Mouse (Mus musculus) megakaryocyte-erythroid progenitor cell, adult 5-6 weeks (primary cell): Measurements from ENCODE around the gene Gclm. TPM values are rescaled to one million over a fixed set of nuclear protein-coding genes. Genes with fewer than 3 reads are reported as not detected.

ENCODE experiments used
- ATAC-seq: replicated peaks from 2 replicates; pipeline ENCODE4 v1.8.0; 2016; ENCODE audit warnings: mild to moderate bottlenecking, inconsistent platforms; ENCODE audit not compliant: severe bottlenecking, poor library complexity, low FRiP score, low TSS enrichment
- total RNA-seq, 2 experiments: library from RNA; stranded (forward) in 1 of 2; stranded (reverse) in 1 of 2; fragments of 200-1000, 215-1000 nt in 1 of 2; fragments of >200 nt in 1 of 2; fragmentation: Nextera tagmentation in 1 of 2; gene quantifications; 2 replicates each; pipeline ENCODE4 v1.2.3; 2014 to 2017

Gene Gclm
- total RNA-seq (2014; fragmentation: Nextera tagmentation) = 293 and 359 TPM in 2 replicates
- 158 and 161 TPM in 2 replicates for total RNA-seq (2017)

DNA sequence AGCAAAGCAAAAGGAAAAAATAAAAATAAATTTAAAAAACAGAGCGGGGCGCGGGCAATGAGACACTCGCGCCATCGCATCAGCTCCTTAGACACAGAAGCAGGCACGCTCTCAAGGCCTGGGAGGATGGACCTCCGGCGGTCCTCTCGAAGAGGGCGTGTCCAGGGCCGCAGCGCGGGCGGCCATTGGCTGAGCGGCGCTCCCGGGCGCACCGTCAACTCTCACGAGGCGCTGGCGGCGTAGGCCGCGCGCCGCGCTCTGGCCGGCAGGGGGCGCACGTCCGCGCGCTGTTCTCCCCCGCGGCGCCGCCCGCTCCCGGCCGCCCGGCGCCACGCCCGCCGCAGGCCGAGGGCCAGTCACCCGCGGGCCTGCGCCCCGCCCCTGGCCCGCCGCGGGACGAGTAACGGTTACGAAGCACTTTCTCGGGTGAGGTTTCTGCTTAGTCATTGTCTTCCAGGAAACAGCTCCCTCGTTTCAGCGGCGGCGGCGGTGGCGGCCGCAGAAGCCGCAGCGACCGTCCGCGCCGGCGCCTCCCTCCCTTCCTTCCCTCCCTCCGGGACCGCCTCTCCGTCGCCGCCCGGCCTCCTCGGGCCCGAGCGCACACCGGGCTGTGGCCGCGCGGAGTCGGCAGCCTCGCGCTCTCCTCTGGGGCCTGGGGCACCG is at the start of gene Gclm:
Gene Gclm (plus strand): TSS at position 343 of the 663 bp plus-strand sequence.
- peak; percentile 74 for ATAC-seq

DNA sequence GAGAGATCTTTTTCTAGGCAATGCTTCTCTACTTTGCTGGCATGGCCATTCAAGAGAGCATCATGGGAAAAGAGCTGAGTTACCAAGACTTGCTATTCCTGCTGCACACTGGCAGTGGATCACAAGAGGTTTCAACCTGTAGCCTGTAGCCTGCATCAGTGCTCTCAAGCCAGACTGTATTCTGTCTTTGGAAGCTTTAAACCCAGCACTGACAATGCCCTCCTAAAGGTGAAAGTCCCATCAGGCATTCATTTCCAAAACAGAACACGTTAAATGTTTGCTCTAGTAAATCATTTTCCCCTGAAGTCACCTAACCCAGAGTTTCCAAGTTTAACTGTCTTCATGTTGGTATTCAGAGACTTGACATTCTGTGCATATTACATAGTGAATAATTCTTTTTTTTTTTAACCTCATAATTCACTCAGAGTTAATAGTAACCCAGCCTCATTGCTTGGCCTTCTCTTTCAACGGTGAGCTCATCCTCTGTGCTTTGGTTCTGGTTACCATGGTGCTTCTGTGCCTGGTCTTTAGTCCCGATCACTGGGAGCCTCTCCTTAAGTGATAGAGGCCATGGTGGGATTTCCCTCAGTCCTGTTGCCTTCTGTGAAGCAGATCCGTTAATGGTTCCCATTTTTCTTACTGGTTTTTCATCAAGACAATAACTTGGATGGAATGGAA is 48.6 kb upstream of the Gclm start:
- no peak for ATAC-seq

DNA sequence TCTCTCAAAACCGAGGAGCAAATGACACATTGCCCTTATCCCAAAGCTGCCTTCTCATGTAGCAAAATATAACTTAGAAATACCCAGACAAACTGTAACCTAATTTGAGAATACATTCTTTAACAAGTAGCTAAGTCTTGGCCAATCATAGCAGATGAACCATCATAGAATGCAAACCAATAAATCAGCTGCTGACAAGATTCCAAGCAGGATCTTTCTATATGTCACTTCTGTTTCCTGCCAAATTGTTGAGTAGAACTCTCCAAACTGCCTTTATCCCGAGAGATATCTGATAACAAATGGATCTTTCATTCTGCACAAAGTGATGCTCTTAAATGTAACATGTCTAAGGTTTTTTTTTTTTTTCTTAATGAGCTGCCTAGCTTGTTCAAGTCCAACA is 46.8 kb upstream of the Gclm start:
- ATAC-seq = no peak

DNA sequence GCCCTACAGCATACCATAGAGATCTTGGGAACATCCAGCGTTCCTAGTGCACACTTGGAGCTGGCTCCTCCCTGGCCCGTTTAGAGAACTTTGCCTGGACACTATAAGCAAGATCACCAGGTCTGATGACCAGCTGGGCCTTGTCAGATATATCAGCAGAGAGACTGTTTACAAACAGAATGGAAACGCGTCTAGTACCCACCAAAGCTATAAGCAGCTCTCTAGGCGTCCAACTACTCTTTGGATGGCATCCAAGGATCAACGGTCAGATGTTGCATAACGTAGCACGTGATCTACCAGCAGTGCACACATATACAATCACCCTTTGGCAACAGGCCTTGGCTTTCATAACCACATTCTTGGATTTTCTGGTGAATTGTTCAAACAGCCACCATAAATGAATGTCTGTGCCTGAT is 46.4 kb upstream of the Gclm start:
- ATAC-seq = peak; percentile 84

DNA sequence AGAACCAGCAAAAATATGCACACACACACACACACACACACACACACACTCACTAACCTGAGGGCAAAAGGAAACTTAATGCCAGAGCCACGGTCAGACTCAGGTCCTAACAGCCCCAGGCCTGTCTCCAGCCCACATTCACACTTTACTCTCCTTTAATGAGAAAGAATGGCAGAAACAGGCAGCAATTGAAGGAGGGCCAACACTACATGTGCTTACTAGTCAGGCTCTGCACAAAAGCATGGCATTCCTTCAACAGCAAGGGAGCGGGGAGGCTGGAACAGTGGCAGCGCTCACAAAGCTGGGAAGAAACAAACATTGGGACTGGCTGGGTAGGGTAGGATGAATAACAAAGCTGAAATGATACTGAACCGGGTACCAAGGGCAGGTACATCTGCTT is 45.8 kb upstream of the Gclm start:
- ATAC-seq = no peak

DNA sequence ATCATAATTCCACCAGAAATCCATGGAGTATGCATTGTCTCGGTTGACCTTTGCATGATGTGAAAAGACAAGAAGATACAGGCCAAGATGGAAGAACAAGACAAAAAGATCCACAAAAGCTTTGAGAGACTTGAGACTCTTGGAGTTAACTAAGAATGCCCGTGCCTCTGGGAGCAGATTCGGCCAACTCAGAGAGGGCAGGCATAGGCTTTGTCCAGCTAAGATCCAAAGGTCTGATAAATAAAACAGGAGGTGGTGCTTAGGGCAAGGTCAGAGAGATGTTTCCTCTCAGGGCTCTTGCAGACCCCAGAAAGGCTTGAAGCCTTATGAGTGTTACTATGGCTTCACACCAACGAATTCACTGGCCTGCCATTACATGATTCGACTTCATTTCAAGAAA is 45.3 kb upstream of the Gclm start:
- ATAC-seq = no peak

DNA sequence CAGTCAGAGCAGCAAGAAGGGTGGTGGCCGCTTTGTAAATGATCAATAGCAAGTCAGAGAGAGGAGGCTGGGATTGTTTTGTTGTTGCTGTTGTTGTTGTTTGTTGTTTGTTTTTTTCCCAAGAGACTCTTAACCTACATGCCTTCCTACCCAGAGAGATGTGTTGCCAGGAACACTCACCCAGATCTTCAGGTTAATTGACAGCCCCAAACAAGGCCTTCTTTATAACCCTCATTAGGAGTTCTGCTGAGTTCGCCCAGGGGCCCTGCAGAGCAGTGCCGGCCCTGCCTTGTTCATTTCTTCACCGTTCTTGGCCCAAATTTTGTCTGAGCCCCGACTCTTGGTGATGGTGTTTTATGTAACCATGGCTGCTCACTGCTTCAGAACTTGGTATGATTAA is 44.9 kb upstream of the Gclm start:
- no peak for ATAC-seq

DNA sequence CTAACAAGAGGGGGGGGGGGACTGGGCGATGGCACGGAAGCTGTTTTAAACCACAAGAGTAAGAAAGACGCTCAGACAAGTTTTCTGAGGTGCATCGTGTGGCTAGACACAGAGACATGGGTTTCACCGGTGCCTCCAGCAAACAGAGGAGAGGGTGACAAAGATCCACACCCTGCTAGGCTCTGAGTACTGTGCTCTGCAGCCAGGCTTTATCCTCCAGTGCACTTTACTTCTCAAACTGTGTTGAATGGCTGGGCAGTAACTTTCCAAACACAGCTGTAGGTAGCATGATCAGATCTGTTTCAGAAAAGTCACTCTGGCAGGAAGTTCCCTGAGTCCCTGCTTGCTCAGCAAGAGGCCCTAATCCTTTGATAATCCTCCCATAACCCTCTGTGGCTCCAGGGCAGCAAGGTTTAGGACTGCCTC is 43.0 kb upstream of the Gclm start:
- no peak; the same call in 1 of the 2 replicates for ATAC-seq

DNA sequence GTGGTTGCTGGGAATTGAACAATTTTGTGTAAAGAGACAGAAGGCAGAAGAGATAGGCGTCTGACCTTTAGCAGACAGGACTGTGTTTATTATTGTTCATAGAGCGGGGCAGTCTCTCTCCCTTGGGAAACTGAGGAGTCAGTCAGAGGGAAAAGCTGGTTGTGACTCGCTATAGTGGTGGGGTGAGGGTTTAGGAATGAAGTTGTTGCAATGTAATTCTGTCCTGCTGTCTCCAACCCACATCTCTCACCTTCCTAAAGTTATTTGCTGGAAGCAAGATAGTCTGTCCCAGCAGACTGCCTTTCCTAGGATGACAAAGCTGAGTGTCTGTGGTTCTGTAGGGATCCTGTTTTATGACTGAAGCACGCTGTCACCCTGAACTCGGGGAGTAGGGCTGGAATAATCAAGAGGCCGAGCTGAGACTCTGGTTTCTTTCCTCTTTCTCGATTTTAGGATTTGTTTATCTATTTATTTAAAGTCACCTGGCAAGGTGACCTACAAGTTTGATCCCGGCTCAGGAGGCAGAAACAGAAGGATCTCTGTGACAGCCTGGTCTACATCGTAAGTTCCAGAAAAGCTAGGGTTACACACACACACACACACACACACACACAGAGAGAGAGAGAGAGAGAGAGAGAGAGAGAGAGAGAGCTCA is 41.6 kb upstream of the Gclm start:
- ATAC-seq = no peak

DNA sequence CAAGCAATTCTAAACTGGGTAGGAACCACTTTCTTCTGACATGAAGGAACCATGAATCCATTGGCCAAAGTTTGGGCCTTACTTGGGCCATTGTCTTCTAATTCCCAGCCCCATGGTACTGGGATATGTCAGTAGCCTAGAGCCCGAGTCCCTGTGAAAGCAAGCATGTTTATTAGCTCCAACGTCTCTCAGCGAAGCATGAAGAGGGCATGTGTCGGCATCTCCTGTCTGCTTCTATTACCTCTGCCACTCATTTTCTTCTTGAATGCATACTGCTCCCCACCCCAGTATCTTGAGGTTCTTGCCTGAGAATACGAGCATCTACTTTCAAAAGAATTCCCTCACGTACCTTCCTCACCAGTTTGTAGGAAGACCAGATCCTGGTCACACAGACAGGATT is 39.6 kb upstream of the Gclm start:
- ATAC-seq = no peak

DNA sequence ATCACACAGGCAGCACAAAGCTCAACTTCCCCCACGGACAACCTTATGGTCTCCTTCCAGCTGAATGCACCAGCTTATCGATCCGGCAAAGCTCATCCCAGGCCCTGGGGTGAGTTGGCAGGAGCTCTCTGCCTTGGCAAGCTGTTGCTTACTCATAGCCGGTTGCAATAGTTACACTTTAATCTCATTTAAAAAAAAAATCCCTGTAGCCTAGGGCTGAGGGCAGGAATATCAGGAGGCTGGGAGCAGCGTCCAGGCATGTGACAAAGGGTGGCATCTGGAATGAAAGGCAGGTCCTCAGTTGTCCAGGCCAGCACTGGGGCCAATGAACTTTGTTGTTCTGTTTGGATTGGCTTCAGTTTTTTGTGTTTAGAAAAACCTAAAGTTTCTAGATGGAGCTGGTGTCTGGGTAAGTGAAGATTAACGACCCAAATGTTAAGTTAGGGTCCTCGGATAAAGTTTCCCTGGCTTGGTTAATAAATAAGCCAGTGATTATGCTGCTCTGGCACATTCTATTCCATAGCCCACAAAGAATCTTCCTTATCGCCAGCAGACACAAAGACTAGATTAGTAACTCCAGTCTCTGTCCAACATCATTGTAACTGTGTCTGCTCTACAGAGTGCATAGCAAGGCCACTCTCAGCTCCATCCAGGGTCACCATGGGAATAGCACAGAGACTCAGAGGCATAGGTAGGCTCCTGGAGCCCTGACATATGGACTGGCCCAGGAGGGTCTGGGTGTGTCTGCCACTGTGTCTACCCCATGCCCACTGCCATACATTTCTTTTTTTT is 38.9 kb upstream of the Gclm start:
- 0 out of 2 replicates have a peak, but pooled peaks have one; percentile 8 for ATAC-seq

DNA sequence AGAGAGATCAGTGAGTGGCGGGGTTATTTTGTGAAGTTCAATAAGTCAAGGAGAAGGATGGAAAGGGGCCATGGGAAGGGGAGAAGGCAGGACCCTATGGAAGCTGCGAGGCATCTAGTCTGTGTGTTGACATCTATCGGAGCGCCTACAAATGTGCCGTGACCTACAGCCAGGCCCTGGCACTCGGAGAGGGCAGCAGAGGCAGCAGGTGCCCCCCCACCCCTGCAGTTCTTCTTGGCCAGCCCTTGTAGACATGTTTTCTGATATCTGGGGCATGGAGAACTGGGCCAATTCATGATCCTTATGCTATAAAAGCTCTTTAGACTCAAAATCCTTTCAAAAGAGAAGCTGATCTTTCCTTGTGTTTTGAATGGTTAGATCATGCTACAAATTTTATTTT is 37.6 kb upstream of the Gclm start:
- ATAC-seq = no peak

DNA sequence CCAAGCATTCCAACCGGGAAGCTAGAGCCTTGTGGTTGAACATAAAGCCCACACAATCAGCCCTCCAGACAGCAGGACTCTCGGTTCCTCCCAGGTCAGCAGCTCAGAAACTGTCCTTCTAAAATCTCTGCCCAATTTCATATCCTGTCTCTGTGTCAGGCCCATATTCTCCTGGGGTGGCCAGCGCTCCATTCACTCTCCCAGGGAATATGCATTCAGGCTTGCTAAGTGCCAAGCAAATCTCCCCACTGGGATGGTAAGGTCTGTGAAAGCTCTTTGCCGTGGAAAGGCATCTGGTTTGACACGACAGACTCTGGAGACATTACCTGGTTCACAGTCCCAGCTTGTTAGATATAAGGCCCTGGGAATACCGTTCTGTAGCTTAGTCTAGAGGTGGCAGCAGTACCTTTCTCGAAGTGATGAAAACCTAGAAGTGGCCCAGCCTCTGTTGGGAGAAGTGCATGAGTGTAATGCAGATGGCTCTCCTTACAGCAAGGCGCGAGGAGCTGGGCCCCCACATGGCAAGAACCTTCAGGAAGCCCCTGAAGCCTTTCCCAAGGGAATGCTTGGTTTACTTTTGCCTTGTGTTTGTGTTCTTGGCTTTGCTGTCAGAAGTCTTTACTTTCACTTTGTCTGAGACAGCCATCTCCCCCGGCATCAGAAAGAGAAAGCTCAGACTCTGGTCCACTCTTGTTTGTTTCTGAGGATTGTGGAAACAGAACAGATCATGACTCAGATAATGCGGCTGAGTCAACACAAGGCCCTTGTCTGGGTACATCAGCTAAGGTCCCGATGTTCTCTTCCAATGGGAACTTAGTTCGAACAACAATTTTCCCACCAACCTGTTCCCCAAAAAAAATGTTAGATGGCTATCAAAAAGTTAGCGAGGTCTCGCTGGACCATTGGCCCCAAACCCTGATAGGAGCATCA is 36.8 kb upstream of the Gclm start:
- no peak for ATAC-seq

DNA sequence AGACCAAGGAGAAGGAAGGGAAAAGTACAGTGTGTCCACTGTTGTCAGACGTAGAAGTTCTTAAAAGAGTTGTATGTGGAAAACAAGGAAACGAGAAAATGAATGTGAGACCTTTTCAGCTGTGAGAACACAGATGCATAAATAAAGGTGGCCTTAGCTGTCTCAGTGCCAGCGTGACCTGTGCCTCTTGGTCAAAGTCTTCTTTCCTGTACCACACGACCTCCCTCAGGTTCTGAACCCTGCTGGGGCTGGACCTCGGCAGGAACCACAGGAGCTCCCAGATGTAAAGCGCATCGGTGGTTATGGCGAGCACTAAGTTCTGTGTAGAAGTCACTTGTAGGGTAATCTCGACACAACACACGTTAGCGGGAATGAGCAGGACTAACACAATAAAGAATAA is 35.8 kb upstream of the Gclm start:
- no peak for ATAC-seq

DNA sequence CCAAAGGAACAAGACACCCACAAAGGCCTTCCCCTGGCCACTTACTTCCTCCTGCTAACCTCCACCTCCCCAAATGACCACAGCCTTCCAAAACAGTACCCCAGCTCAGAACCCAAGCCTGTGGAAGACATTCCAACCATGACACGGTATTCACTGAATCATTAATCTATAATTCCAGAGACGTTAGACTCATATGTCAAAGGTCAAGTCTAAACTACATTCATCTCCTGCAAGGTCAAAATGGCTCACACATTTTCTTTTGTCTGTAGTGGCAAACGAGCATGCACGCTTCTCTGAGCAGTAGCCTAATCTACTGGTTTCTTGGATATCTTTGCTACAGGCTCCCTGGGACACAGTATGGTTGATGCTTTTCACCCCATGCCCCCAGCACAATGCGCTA is 34.9 kb upstream of the Gclm start:
- ATAC-seq = no peak

DNA sequence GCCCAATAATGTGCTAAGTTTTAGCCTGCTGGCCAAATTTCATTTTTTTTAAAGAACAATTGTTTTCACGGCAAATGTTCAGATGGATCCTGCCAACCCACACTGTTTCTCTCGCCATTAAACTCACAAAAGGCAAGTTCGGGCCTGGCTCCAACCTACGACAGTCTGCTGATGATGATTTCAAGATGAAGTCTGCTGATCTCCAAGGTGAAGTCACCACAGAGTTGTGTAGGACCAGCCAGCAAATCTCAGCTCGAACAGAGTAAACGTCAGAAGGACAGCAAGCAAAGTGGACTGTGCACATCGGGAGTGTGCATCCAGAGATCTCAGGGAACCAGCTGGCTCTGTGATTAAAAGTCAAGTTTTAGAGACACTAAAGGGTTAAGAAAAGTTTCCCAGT is 34.5 kb upstream of the Gclm start:
- ATAC-seq = no peak

DNA sequence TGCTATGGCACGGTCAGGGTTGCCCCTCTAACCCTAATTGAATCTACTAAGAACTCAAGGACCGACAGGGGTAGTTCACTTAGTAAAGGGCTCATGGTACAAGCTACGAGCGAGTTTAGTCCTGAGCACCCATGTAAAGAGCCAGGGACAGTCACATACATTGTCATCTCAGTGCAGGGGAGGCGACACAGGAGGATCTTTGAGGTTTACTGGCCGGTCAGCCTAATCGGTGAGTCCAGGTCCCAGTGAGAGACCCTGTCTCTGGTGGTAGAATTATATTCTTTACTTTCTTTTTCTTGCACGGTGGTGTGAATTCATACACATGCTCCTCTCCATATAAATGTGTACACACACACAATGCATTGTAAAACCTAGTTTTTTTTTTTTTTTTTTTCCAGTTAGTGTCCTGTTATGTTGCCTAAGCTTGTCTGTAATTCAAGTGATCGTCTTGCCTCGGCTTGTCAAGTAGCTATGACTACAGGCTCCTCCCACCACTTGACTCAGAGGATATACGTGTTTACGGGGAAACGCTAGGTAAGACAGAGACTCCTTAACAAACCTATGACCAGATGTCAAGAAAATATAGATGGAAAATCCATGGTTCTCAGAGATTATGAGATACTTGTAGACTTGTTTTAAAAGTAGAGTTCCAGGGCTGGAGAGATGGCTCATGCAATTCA is 33.8 kb upstream of the Gclm start:
- no peak for ATAC-seq

DNA sequence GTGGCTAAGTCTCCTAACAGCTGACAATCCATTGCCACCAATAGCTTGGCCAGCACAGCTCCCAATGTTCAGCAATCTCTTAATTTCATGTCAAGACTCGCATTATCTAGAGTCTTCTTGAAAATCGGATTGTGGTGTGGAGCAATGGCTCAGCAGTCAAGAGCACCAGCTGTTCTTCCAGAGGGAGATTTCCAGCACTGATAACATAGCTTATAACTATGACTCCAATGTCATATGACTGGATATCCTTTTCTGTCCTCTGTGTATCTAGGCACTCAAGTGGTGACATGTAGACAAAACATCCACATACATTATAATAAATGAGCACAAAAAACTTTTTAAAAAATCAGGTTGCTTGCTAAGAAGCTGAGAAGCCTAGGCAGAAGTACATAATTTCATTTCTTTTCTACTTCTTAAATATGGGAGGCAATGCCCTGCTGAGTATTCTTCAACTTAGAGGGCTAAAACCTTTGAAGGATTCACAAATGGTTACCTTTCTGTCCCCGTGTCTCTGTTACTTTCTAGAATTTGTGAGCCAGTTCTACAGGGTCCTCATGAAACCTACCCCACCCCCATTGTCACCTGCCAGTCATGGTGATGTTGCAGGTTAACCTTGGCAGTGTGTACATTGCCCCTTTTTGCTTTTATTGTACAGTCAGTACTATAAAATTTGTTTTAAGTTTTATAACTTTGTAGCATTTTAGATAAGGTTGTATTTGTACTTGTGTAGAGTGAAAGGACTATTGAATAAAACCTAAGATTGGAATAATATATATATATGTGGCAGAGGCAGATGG is 23.9 kb upstream of the Gclm start:
- no peak for ATAC-seq
